9 mouse cellular contexts compared by ENCODE assay signal in genomic region chr5:136258919-136259318, GRCm38 (mm10). TPM values are rescaled to one million over a fixed set of nuclear protein-coding genes. Genes with fewer than 3 reads are reported as not detected.
A peak's percentile ranks its signal among the peaks of the same experiment; 100 is the strongest.
DNase-seq lines count a peak whose midpoint lies in the region; ATAC-seq lines count a peak whose summit lies in the region.
"Had no signal": no experiment of that assay in that cellular context is flagged by ENCODE, and none has a peak within 500 bp of the region (broad histone marks: within the 10 kb centered on the region; RNA-seq: fewer than 3 reads in every experiment).

No protein-coding gene starts in this region.

- no peak overlapping the region for H3K4me2 ChIP-seq in heart, embryonic 13.5 days
- H3K4me2 ChIP-seq in embryonic facial prominence, embryonic 14.5 days (ENCODE audit: low read depth, low read length), result no peak overlapping the region
- H3K4me2 ChIP-seq: neural tube, embryonic 12.5 days had no signal

- H3K9ac ChIP-seq in heart, embryonic 13.5 days, result 0 out of 2 replicates have a peak overlapping the region, but pooled peaks have one; percentile 34
- no peak overlapping the region for H3K9ac ChIP-seq in embryonic facial prominence, embryonic 14.5 days (ENCODE audit: low read depth, low read length)
- H3K9ac ChIP-seq: neural tube, embryonic 12.5 days had no signal

- no peak for DNase-seq in heart, adult 11 months
- DNase-seq in adrenal gland, postnatal 25 days, result peak; percentile 73
- DNase-seq in embryonic facial prominence, embryonic 14.5 days (ENCODE audit: low spot score), result peak; percentile 81
- DNase-seq in left cerebral cortex, postnatal 14 days (ENCODE audit: low spot score in 2 of 2), result peak; percentile 65 to 78
- peak; percentile 72 for DNase-seq in mesoderm, embryonic 11.5 days (ENCODE audit: low read depth, low spot score)
- peak; percentile 79 for DNase-seq in splenic B cell, adult 2 months (ENCODE audit: low read depth, low spot score)

- no peak overlapping the region for H3K4me3 ChIP-seq in heart, embryonic 13.5 days
- no peak overlapping the region for H3K4me3 ChIP-seq in embryonic facial prominence, embryonic 14.5 days (ENCODE audit: low read depth, low read length)
- H3K4me3 ChIP-seq: neural tube, embryonic 12.5 days had no signal

- WGBS in heart, embryonic 13.5 days, result 27% methylated on average over 6 of the region's 6 CpGs
- WGBS in embryonic facial prominence, embryonic 14.5 days, result 33% methylated on average over 6 of the region's 6 CpGs

- H3K36me3 ChIP-seq in heart, embryonic 13.5 days, result peaks cover 14% of the 10 kb centered on the region
- 0 out of 2 replicates have a peak, but pooled peaks cover 12% of the 10 kb centered on the region for H3K36me3 ChIP-seq in embryonic facial prominence, embryonic 14.5 days (ENCODE audit: control insufficient read depth, insufficient read depth, low read length)
- H3K36me3 ChIP-seq in splenic B cell, adult 2 months (ENCODE audit: control insufficient read depth, insufficient read depth, low read length, poor library complexity, severe bottlenecking), result no peaks in the 10 kb centered on the region

- no peaks in the 10 kb centered on the region for H3K9me3 ChIP-seq in heart, embryonic 13.5 days
- no peaks in the 10 kb centered on the region for H3K9me3 ChIP-seq in embryonic facial prominence, embryonic 14.5 days (ENCODE audit: control insufficient read depth, low read length)
- H3K9me3 ChIP-seq: neural tube, embryonic 12.5 days had no signal

- H3K27ac ChIP-seq in heart, embryonic 13.5 days (replicated peaks), result no peak overlapping the region
- no peak overlapping the region for H3K27ac ChIP-seq in embryonic facial prominence, embryonic 14.5 days (replicated peaks; ENCODE audit: low read depth, low read length)
- H3K27ac ChIP-seq: neural tube, embryonic 12.5 days had no signal

- no peak for ATAC-seq in heart, embryonic 13.5 days (ENCODE audit: extremely low read depth, insufficient number of reproducible peaks, low FRiP score, low TSS enrichment)
- ATAC-seq in embryonic facial prominence, embryonic 14.5 days (ENCODE audit: low read depth), result peak; percentile 72; the same call in 1 of the 2 replicates
- peak; percentile 65 to 70 for ATAC-seq in hematopoietic stem cell, adult 5-6 weeks (replicated peaks in 1 of 2; ENCODE audit: insufficient read depth in 1 of 2, low FRiP score in 2 of 2, low TSS enrichment in 1 of 2, low read depth in 1 of 2, poor library complexity in 2 of 2, severe bottlenecking in 2 of 2)

- H3K4me1 ChIP-seq in heart, embryonic 13.5 days, result no peaks in the 10 kb centered on the region
- H3K4me1 ChIP-seq in embryonic facial prominence, embryonic 14.5 days (ENCODE audit: control insufficient read depth, insufficient read depth, low read length), result no peaks in the 10 kb centered on the region
- H3K4me1 ChIP-seq: neural tube, embryonic 12.5 days had no signal

- intact Hi-C loops in left cerebral cortex, postnatal 14 days (cut with DNase I), result loop anchor here (2.0 to 5.0 kb wide), 2 partner anchors 448 to 498 kb away; no protein-coding TSS in a partner anchor

- H3K27me3 ChIP-seq in heart, embryonic 13.5 days (replicated peaks), result no peaks in the 10 kb centered on the region
- H3K27me3 ChIP-seq in embryonic facial prominence, embryonic 14.5 days (replicated peaks; ENCODE audit: control insufficient read depth, insufficient read depth, low read length), result no peaks in the 10 kb centered on the region
- H3K27me3 ChIP-seq in splenic B cell, adult 2 months (ENCODE audit: control insufficient read depth, insufficient read depth, low read length, poor library complexity, severe bottlenecking), result no peaks in the 10 kb centered on the region
- H3K27me3 ChIP-seq: neural tube, embryonic 12.5 days had no signal

RNA-seq across cellular contexts. Expression of gene Sh2b2, which starts 12.6 kb away (rescaled TPM):
- polyA plus RNA-seq in heart, embryonic 13.5 days (2015; fragmentation: Nextera tagmentation; extraction: Ambion mirVana), result 1.5 and 1.7 TPM in 2 replicates
- 14.2 and 26.8 TPM in 2 replicates for total RNA-seq in adrenal gland, postnatal 25 days (2021)
- 10.2 and 10.3 TPM in 2 replicates for polyA plus RNA-seq in embryonic facial prominence, embryonic 14.5 days (2014; fragmentation: Nextera tagmentation; extraction: Ambion mirVana)
- 3.6 and 7.4 TPM in 2 replicates for total RNA-seq in hematopoietic stem cell, adult 5-6 weeks (2017)
- total RNA-seq in left cerebral cortex, postnatal 14 days (2021), result 10 to 100 TPM; 10.5 to 11.3 TPM
